Mouse (Mus musculus): ENCODE measurements at regions not wholly inside any gene's neighbourhood (a gene's known extent, or its start where the extent isn't known, plus 50 kb on each side); places are given as distances from the start of the nearest gene placed in this dataset.

GRCm38 (mm10) chr13:12906151-12906550 is 99.0 kb downstream of the Prl2c2 start:
- TF ChIP-seq CTCF (conservative IDR thresholded peaks at IDR 0.05; ENCODE audit: low read length): no peak
- TF ChIP-seq POU5F1 (IDR thresholded peaks at IDR 0.05; ENCODE audit: borderline replicate concordance, low read length): no peak
- no peak for TF ChIP-seq NANOG (IDR thresholded peaks at IDR 0.05; ENCODE audit: borderline replicate concordance, low read length)

All from E14TG2a.4 (cell line).